Mouse (Mus musculus) liver, embryonic 16.5 days (tissue): ENCODE measurements around the gene Zfp683. TPM values are rescaled to one million over a fixed set of nuclear protein-coding genes. Genes with fewer than 3 reads are reported as not detected.
A peak's percentile ranks its signal among the peaks of the same experiment; 100 is the strongest.

Experiments used
- ATAC-seq: fragments of 200-750 bp; cut with Nextera tagmentation; 2 replicates; pipeline ENCODE4 v1.8.0; 2017; ENCODE audit warnings: low read depth, mild to moderate bottlenecking, moderate number of reproducible peaks, moderate library complexity
- H3K27ac ChIP-seq: fragments of 300-500 bp; sonication (generic); 2 replicates; pipeline ENCODE4 v1.5.1; 2014; ENCODE audit warnings: mild to moderate bottlenecking, low read length
- H3K27me3 ChIP-seq: fragments of 300-500 bp; sonication (generic); 2 replicates; pipeline ENCODE4 v1.6.1; 2014; ENCODE audit warnings: low read depth, low read length, mixed read lengths; ENCODE audit not compliant: control insufficient read depth, insufficient read depth
- H3K36me3 ChIP-seq: fragments of 300-500 bp; sonication (generic); 2 replicates; pipeline ENCODE4 v1.6.1; 2014; ENCODE audit warnings: mild to moderate bottlenecking; ENCODE audit not compliant: control insufficient read depth, insufficient read depth
- H3K4me1 ChIP-seq: fragments of 300-500 bp; sonication (generic); 2 replicates; pipeline ENCODE4 v1.6.1; 2014; ENCODE audit warnings: low read depth, low read length, mixed read lengths; ENCODE audit not compliant: control insufficient read depth
- H3K4me2 ChIP-seq: fragments of 300-500 bp; sonication (generic); 2 replicates; pipeline ENCODE4 v1.6.1; 2014; ENCODE audit warnings: low read depth, low read length, mixed read lengths
- H3K4me3 ChIP-seq: fragments of 300-500 bp; sonication (generic); 2 replicates; pipeline ENCODE4 v1.5.1; 2014; ENCODE audit warnings: low read depth, mild to moderate bottlenecking, low read length
- H3K9ac ChIP-seq: fragments of 300-500 bp; sonication (generic); 2 replicates; pipeline ENCODE4 v1.6.1; 2014; ENCODE audit warnings: low read depth, low read length
- H3K9me3 ChIP-seq: fragments of 300-500 bp; sonication (generic); replicated peaks from 2 replicates; pipeline ENCODE4 v1.6.1; 2016; ENCODE audit warnings: low read length; ENCODE audit not compliant: control insufficient read depth
- WGBS: fragments of 180-500 bp; shearing (Covaris S2); extraction: QIAGEN DNeasy Blood & Tissue Kit; methylation state at CpG from one replicate; pipeline ENCODE4 v1.1.7; 2014; ENCODE audit not compliant: insufficient replicate concordance; 5-methylcytosine and 5-hydroxymethylcytosine counted together
- polyA plus RNA-seq: library from polyadenylated mRNA; unstranded; fragments of >200 nt; fragmentation: Nextera tagmentation; extraction: Ambion mirVana; gene quantifications from 2 replicates; pipeline ENCODE4 v1.2.1, GENCODE M21; 2015

The Zfp683 gene
- not detected in 2 replicates for polyA plus RNA-seq

DNA sequence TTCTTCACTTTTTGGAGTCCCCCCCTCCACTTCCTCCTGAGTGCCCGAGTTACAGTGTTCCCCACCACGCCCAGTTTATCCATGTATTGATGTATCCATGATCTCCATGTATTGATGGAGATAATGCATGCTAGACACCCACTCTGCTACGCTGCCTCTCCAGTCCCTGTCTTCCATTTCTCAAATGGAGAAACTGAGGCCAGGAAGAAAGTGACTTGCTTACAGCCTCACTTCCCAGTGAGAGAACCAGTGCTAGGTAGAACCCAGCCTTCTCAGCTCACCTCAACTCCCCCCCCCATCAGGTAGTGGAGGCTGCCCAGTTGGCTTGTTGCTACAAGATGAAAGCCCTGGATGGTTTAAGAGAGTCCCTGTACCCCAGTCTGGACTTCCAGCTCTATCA is at the start of gene Zfp683:
TSS of gene Zfp683 (plus strand) at position 301 of the 400 bp plus-strand sequence.
- Histone ChIP-seq H3K27me3 (no peaks in the 10 kb centered on the region), H3K4me3 (no peak within 1 kb of the TSS), H3K4me1 (no peaks in the 10 kb centered on the region; the same call in 1 of the 2 replicates), H3K4me2 (no peak within 1 kb of the TSS), H3K36me3 (no peaks in the 10 kb centered on the region), H3K9me3 (no peaks in the 10 kb centered on the region), H3K27ac (no peak within 1 kb of the TSS), H3K9ac (no peak within 1 kb of the TSS)
- no peak for ATAC-seq
- WGBS, result 56% methylated on average over 3 of the region's 3 CpGs

DNA sequence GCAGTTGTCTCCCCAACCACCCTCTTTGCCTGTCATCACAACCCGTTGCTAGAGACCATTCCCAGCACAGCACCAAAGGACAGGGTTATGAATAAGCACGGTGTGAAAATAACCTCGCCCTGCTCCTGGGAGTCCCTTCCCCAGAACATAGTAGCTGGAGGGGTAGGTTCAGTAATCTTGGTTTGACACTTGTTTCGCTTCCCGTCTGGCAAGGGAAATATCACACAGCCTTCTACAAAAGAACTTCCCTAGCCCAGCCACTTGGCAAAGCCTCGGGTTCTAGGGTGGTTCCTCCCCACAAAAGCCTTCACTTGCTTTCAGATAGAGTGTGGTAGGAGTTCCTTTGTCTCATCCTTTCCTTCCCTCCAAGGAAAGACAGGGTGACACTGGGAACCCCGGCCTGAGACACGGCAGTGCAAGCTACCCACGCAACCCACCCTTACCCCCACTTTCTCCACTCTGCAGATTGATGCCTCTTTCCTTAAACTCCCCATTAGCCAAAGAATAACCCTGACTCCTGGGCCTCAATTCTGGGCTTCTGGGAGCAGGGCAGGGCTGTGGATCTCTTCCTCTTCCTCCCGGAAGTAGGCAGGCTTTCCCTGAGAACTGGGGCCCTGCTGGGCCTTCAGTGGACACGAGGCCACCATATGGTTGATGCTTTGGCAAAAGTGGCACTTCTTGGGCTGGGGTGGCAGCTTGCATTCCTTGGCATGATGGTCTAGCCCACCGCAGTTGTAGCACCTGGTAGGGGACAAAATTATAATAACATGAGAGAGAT is 47.9 kb upstream of the Zfp683 start:
- Histone ChIP-seq H3K4me1 (peaks cover 7% of the 10 kb centered on the region), H3K4me2 (no peak overlapping the region), H3K36me3 (no peaks in the 10 kb centered on the region), H3K9me3 (no peaks in the 10 kb centered on the region), H3K9ac (no peak overlapping the region), H3K27ac (no peak overlapping the region), H3K27me3 (no peaks in the 10 kb centered on the region), H3K4me3 (no peak overlapping the region)
- 57% methylated on average over 12 of the region's 12 CpGs for WGBS
- no peak for ATAC-seq

DNA sequence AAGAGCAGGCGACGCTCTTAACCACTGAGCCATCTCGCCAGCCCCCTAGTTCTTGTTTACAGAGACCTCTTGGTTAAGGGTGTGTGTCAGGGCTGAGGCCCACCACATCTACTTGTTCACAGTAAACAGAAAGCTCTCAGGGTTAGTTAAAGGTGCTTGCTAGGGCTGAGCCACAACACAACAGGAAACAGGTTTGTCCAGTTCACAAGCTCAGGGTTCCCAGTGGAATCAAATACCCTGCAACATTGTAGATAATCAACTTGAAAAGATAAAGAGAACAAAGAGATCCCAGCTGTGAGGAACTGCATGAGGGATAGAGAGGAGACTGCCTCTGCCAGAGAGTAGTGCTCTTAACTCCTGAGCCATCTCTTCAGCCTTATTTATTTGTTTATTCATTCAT is 46.8 kb upstream of the Zfp683 start:
- 64% methylated on average over 3 of the region's 3 CpGs for WGBS
- Histone ChIP-seq H3K9ac (no peak overlapping the region), H3K27ac (no peak overlapping the region), H3K4me1 (no peaks in the 10 kb centered on the region; the same call in 1 of the 2 replicates), H3K36me3 (no peaks in the 10 kb centered on the region), H3K27me3 (no peaks in the 10 kb centered on the region), H3K4me2 (no peak overlapping the region), H3K9me3 (no peaks in the 10 kb centered on the region), H3K4me3 (no peak overlapping the region)
- ATAC-seq, result no peak

DNA sequence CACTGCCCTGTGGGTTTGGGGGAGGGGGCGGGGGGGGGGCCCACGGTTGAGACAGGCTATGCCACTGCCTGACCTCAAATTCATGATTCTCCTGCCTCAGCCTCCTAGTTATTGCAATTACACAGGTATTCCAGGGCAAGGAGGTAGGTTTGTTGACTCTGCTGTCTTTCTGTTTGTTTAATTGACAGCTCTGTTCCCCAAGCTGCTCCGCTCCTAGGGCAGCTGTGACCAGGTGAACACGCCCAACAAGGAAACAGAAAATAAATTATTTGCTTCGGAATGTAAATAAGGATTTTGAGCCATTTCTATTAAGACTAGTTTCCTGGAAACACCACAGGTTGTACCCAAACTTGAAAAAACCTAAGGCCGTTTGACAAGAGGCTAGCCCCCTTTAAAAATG is 43.9 kb upstream of the Zfp683 start:
- 38% methylated on average over 6 of the region's 6 CpGs for WGBS
- Histone ChIP-seq H3K9ac (no peak overlapping the region), H3K27ac (no peak overlapping the region), H3K27me3 (0 out of 2 replicates have a peak, but pooled peaks cover 2% of the 10 kb centered on the region), H3K4me2 (no peak overlapping the region), H3K4me3 (no peak overlapping the region), H3K36me3 (no peaks in the 10 kb centered on the region), H3K4me1 (no peaks in the 10 kb centered on the region; the same call in 1 of the 2 replicates), H3K9me3 (no peaks in the 10 kb centered on the region)
- no peak for ATAC-seq

DNA sequence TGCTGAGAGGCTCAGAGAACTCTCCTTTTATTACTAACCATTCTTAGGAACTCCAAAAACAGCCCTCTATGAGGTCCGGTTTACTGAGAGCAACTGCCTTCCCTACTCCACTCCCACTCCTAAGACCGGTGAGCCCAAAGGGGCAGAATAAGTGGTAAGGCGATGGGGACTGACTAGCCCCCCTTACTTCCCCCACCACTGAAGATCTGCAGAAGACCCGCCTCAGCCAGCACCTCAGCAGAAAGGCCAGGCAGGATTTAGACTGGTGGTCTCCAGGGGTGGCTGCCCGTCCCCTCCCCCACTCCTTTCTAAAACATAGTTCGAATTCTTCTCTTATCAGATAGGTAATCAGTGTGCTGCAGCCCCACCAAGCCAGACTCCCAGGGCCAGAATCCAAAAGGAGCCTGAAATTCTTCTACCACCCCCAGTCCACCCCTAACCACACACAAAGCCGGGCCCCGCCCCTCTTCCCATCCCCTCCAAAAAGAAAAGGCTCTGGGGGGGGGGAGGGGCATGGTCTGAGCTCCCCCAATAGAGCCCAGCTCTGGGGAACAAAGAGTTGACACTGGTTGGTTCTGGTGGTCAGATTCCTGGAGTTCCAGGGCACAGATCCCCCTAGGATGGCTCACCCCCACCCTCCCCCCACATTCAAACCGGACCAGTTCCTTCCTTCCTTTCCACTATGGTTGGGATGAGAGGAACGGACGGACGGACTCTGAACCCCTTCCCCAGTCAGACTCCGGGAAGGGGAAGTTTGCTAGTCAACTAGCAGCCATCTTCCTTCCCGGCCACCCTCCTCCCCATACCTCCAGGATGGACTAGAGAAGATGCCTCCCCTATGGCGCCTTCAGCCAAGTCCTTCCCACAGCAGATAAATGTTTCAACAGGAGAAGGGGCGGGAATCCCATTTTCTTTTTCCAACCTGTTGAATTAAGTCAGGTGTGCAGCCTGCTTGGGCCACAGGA is 41.9 kb upstream of the Zfp683 start:
- no peak for ATAC-seq
- Histone ChIP-seq H3K4me3 (peak overlapping the region; percentile 33), H3K27me3 (peaks cover 13% of the 10 kb centered on the region), H3K9me3 (no peaks in the 10 kb centered on the region), H3K36me3 (no peaks in the 10 kb centered on the region), H3K9ac (no peak overlapping the region), H3K4me2 (no peak overlapping the region), H3K27ac (no peak overlapping the region), H3K4me1 (no peaks in the 10 kb centered on the region; the same call in 1 of the 2 replicates)
- WGBS, result 16% methylated on average over 16 of the region's 16 CpGs

DNA sequence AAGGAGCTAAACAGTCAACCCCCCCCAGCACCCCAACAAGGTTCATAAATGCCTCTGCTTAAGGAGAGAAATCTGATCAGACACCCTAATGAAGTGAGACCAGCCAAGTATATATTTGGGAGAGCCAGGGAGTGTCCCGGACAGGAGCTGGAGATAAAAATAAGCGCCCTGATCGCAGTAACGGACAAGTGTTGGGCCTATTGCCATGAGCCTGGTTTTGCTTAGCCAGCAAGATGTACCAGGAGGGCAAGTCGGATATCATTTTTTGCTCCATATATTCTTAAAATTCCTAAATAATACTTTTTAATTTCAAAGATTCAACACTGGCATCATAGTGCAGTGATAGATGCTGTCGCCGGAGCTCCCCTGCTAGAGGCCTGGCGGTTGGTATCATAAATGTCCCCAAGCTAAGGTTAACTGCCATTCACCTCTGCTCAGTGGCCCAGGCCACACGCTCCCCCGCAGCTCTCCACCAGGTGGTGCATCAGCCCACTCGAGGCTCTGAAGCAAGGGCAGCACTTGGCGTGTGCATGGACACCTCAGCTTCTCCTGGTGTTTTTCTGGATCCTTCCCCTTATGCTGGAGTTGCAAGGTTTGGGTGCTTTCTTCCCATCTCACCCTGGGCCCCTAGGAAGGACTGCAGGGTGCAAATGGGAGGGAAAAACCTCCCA is 40.6 kb upstream of the Zfp683 start:
- H3K36me3 ChIP-seq, result no peaks in the 10 kb centered on the region
- no peak overlapping the region for H3K4me3 ChIP-seq
- H3K9ac ChIP-seq, result no peak overlapping the region
- H3K9me3 ChIP-seq, result no peaks in the 10 kb centered on the region
- H3K4me1 ChIP-seq, result peaks cover 7% of the 10 kb centered on the region
- no peak overlapping the region for H3K27ac ChIP-seq
- H3K27me3 ChIP-seq, result peaks cover 26% of the 10 kb centered on the region
- no peak overlapping the region for H3K4me2 ChIP-seq
- ATAC-seq, result no peak
- WGBS, result 55% methylated on average over 12 of the region's 12 CpGs

DNA sequence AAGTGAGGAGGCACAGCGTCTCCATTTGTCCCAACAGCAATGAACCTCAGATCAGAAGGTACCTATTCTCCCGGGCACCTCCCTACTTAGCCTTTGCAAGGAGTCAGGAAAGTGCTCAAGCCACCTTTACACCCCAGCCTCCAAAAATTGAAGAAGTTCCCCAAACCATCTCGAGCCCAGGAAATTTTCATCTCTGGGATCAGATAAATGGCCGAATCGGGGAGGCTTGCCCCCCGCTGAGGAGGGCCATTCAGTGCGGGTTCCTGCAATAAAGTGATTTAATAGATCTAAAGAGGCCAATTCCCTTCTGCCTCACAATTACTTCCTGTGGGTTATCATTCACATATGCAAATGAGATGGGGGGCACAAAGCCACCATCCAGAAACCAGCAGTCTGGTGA is 37.4 kb upstream of the Zfp683 start:
- Histone ChIP-seq H3K36me3 (no peaks in the 10 kb centered on the region), H3K4me3 (no peak overlapping the region), H3K27ac (no peak overlapping the region), H3K9me3 (no peaks in the 10 kb centered on the region), H3K4me2 (no peak overlapping the region), H3K27me3 (peaks cover 48% of the 10 kb centered on the region), H3K4me1 (peaks cover 7% of the 10 kb centered on the region), H3K9ac (no peak overlapping the region)
- no peak for ATAC-seq
- 19% methylated on average over 7 of the region's 7 CpGs for WGBS

DNA sequence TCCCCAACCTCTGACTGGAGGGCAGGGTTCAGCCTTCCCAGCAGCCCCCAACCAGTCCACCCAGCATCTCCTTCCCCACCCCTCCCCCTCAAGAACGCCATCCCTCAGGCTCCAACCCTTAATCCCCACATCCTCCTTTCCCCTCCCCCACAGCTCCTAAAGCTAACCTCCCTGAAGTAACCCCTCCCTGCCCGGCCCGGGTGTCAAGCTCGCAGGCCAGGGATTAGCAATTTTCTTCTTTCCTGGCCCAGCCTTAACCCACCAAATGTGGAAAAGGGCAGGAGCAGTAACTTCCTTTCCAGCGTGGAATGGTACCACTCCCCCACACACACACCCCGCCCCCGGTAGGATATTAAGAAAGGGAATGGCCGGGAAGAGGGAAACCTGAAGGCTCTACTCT is 36.9 kb upstream of the Zfp683 start:
- Histone ChIP-seq H3K27me3 (peaks cover 48% of the 10 kb centered on the region), H3K9me3 (no peaks in the 10 kb centered on the region), H3K9ac (no peak overlapping the region), H3K27ac (no peak overlapping the region), H3K4me2 (no peak overlapping the region), H3K4me3 (no peak overlapping the region), H3K4me1 (peaks cover 7% of the 10 kb centered on the region), H3K36me3 (no peaks in the 10 kb centered on the region)
- 6% methylated on average over 8 of the region's 8 CpGs for WGBS
- ATAC-seq, result no peak
